Mouse (Mus musculus) heart, adult 2 months (tissue): Measurements from ENCODE around the gene Prr23a3. TPM values are rescaled to one million over a fixed set of nuclear protein-coding genes. Genes with fewer than 3 reads are reported as not detected.

Experiments
- DNase-seq, 2 experiments: peaks; one replicate each; pipeline ENCODE4 v3.0.0; 2021
- H3K27ac ChIP-seq: fragments of 200-600 bp; 2 replicates; pipeline ENCODE4 v1.8.1; 2022
- H3K27me3 ChIP-seq: fragments of 200-500 bp; 2 replicates; pipeline ENCODE4 v1.6.1; 2012; ENCODE audit warnings: mild to moderate bottlenecking, low read length, inconsistent platforms, mixed read lengths; ENCODE audit not compliant: control insufficient read depth, insufficient read depth
- H3K36me3 ChIP-seq: fragments of 200-500 bp; 2 replicates; pipeline ENCODE4 v1.6.1; 2012; ENCODE audit warnings: low read length, inconsistent platforms; ENCODE audit not compliant: control insufficient read depth, insufficient read depth
- H3K4me1 ChIP-seq: fragments of 200-500 bp; 2 replicates; pipeline ENCODE4 v1.6.1; 2011; ENCODE audit warnings: low read length; ENCODE audit not compliant: control insufficient read depth, insufficient read depth
- H3K4me3 ChIP-seq: fragments of 200-600 bp; 2 replicates; pipeline ENCODE4 v1.8.1; 2022
- H3K79me2 ChIP-seq: fragments of 200-500 bp; replicated peaks from 2 replicates; pipeline ENCODE4 v1.6.1; 2012; ENCODE audit warnings: mild to moderate bottlenecking, inconsistent platforms, low read length, moderate library complexity, mixed read lengths; ENCODE audit not compliant: control insufficient read depth, insufficient read depth
- H3K9ac ChIP-seq: fragments of 200-500 bp; 2 replicates; pipeline ENCODE4 v1.6.1; 2012; ENCODE audit warnings: low read depth, mild to moderate bottlenecking, control low read depth, inconsistent platforms, low read length, mixed read lengths
- CTCF ChIP-seq: fragments of 200-600 bp; IDR thresholded peaks from 2 replicates; pipeline ENCODE4 v1.8.1; 2022; ENCODE audit warnings: antibody characterized with exemption, mild to moderate bottlenecking, moderate library complexity
- EP300 ChIP-seq: fragments of 200-500 bp; IDR thresholded peaks from 2 replicates; pipeline ENCODE4 v1.6.1; 2011; ENCODE audit warnings: low read depth, low read length, control low read depth; ENCODE audit not compliant: insufficient read depth
- POLR2A ChIP-seq: fragments of 200-500 bp; IDR thresholded peaks from 2 replicates; pipeline ENCODE4 v1.6.1; 2011; ENCODE audit warnings: mild to moderate bottlenecking, low read depth, low read length, control low read depth; ENCODE audit not compliant: insufficient read depth
- WGBS: fragments of 180-500 bp; shearing (Covaris S2); methylation state at CpG from one replicate; pipeline ENCODE4 v1.1.7; 2018; 5-methylcytosine and 5-hydroxymethylcytosine counted together
- intact Hi-C: fragments of 180-260 bp; cut with DNase I; formaldehyde crosslinking; loops from one replicate; pipeline ENCODE4 v1.15.1; 2025
- long read RNA-seq: library from polyadenylated mRNA; stranded (forward); transcript quantifications from one replicate; pipeline ENCODE4 v2.0.0, GENCODE M21; 2021
- polyA plus RNA-seq: library from polyadenylated mRNA; depleted of rRNA; stranded (reverse); fragments of >200 nt; gene quantifications from 2 replicates; pipeline ENCODE4 v1.2.3, GENCODE M21; 2012; rRNA removed
- total RNA-seq, 2 experiments: library from RNA; stranded (reverse); gene quantifications; 2 replicates each; pipeline ENCODE4 v1.2.3; 2021

Prr23a3 gene
- total RNA-seq (not detected), polyA plus RNA-seq (not detected in 2 replicates)
- long read RNA-seq: 0 reads

GRCm38 (mm10) chr9:98864571-98864970 is at the start of gene Prr23a3:
TSS of gene Prr23a3 (plus strand) at chr9:98864767.
- Histone ChIP-seq H3K79me2 (no peaks in the 10 kb centered on the region), H3K9ac (no peak within 1 kb of the TSS), H3K4me3 (no peak within 1 kb of the TSS), H3K4me1 (no peaks in the 10 kb centered on the region), H3K36me3 (no peaks in the 10 kb centered on the region), H3K27me3 (peaks cover 3% of the 10 kb centered on the region; the same call in 1 of the 2 replicates), H3K27ac (no peak within 1 kb of the TSS)
- no peak for DNase-seq
- 41% methylated on average over 22 of the region's 22 CpGs for WGBS
- intact Hi-C loops: no loop called here
- no peak for TF ChIP-seq EP300
- TF ChIP-seq CTCF: no peak
- TF ChIP-seq POLR2A: no peak

- intact Hi-C loops: no loop called here
- Histone ChIP-seq H3K9ac (no peak overlapping the region), H3K27ac (no peak overlapping the region), H3K4me3 (no peak overlapping the region), H3K4me1 (no peaks in the 10 kb centered on the region), H3K27me3 (no peaks in the 10 kb centered on the region), H3K36me3 (no peaks in the 10 kb centered on the region), H3K79me2 (no peaks in the 10 kb centered on the region)
- no peak for DNase-seq
- 56% methylated on average over 3 of the region's 3 CpGs for WGBS
- TF ChIP-seq POLR2A: no peak
- no peak for TF ChIP-seq CTCF
- no peak for TF ChIP-seq EP300
These were observed 48.5 kb upstream of the Prr23a3 start for GRCm38 (mm10) chr9:98816066-98816465.

GRCm38 (mm10) chr9:98817592-98817991 is 47.0 kb upstream of the Prr23a3 start:
- DNase-seq: no peak
- H3K9ac ChIP-seq: no peak overlapping the region
- no peak overlapping the region for H3K4me3 ChIP-seq
- H3K79me2 ChIP-seq: no peaks in the 10 kb centered on the region
- no peaks in the 10 kb centered on the region for H3K36me3 ChIP-seq
- H3K27me3 ChIP-seq: no peaks in the 10 kb centered on the region
- intact Hi-C loops: no loop called here
- H3K4me1 ChIP-seq: no peaks in the 10 kb centered on the region
- H3K27ac ChIP-seq: no peak overlapping the region
- WGBS: 74% methylated on average over 7 of the region's 7 CpGs
- TF ChIP-seq POLR2A: no peak
- no peak for TF ChIP-seq CTCF

GRCm38 (mm10) chr9:98818971-98819370 is 45.6 kb upstream of the Prr23a3 start:
- DNase-seq: peak in 1 of 2 experiments; percentile 8
- intact Hi-C loops: no loop called here
- Histone ChIP-seq H3K4me1 (no peaks in the 10 kb centered on the region), H3K4me3 (no peak overlapping the region), H3K27ac (no peak overlapping the region), H3K27me3 (no peaks in the 10 kb centered on the region), H3K9ac (no peak overlapping the region), H3K79me2 (no peaks in the 10 kb centered on the region), H3K36me3 (no peaks in the 10 kb centered on the region)
- 35% methylated on average over 5 of the region's 5 CpGs for WGBS
- TF ChIP-seq EP300 (no peak), CTCF (no peak), POLR2A (no peak)

DNA sequence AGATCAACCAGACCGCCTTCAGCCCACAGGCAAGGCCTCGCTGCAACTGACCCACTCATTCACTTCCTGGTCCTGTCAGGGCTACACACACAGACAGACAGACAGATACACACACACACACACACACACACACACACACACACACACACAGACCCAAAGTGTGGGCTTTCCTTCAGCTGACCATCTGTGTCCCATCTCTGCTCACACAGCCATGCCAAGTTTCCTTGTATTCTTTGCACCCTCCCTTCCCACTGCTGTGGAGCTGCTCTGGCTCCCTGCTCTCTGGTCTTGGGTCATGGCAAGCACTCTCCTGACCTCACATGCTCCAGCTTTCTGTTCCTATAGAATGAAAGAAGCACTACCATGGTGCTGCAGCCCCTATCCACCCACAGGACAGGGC is 45.1 kb upstream of the Prr23a3 start:
- no peaks in the 10 kb centered on the region for H3K27me3 ChIP-seq
- intact Hi-C loops: no loop called here

GRCm38 (mm10) chr9:98820461-98820860 is 44.1 kb upstream of the Prr23a3 start:
- no peaks in the 10 kb centered on the region for H3K27me3 ChIP-seq
- H3K9ac ChIP-seq: no peak overlapping the region
- H3K27ac ChIP-seq: no peak overlapping the region
- TF ChIP-seq POLR2A (no peak), EP300 (no peak), CTCF (no peak)
- intact Hi-C loops: no loop called here
- 80% methylated on average over 4 of the region's 4 CpGs for WGBS
- H3K36me3 ChIP-seq: no peaks in the 10 kb centered on the region
- H3K79me2 ChIP-seq: no peaks in the 10 kb centered on the region
- H3K4me1 ChIP-seq: no peaks in the 10 kb centered on the region
- H3K4me3 ChIP-seq: no peak overlapping the region
- no peak for DNase-seq

More for the DNA sequence above, 45.1 kb upstream of the Prr23a3 start:
- H3K9ac ChIP-seq: no peak overlapping the region
- DNase-seq: peak in 1 of 2 experiments; percentile 17
- H3K4me1 ChIP-seq: no peaks in the 10 kb centered on the region
- no peak overlapping the region for H3K27ac ChIP-seq
- no peak overlapping the region for H3K4me3 ChIP-seq
- no peaks in the 10 kb centered on the region for H3K36me3 ChIP-seq
- 66% methylated on average over 2 of the region's 2 CpGs for WGBS
- no peak for TF ChIP-seq CTCF
- no peak for TF ChIP-seq EP300
- no peak for TF ChIP-seq POLR2A
- no peaks in the 10 kb centered on the region for H3K79me2 ChIP-seq
